Mouse (Mus musculus): ENCODE measurements at regions not wholly inside any gene's neighbourhood (a gene's known extent, or its start where the extent isn't known, plus 50 kb on each side); places are given as distances from the start of the nearest gene placed in this dataset.
"Not testable (repeated sequence)": the region's sequence is repeated elsewhere in the genome, so short reads cannot be mapped to it uniquely, and the experiment has no call there.

DNA sequence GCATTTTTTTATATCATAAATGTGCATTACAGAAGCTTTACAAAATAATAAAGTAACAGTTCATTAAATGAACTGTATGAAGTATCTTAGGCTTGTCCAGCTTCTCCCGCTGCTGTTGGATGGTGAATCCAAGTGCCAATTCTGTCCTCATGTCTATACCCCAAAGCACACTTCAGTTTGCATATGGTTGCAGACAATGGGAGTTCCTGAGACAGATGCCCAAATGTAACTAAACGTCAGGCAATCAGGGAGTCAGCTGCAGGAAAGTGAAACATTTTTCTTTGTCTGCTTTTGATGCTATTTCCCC lies 859.4 kb upstream of the Mms22l start:
- ATAC-seq (ENCODE audit: insufficient number of reproducible peaks, low FRiP score, low TSS enrichment, low read depth), result no peak
- Histone ChIP-seq H3K36me3 (no peaks in the 10 kb centered on the region), H3K4me1 (no peaks in the 10 kb centered on the region), H3K9ac (no peak overlapping the region), H3K4me3 (no peak overlapping the region), H3K4me2 (no peak overlapping the region), H3K27ac (no peak overlapping the region), H3K9me3 (no peaks in the 10 kb centered on the region), H3K27me3 (no peaks in the 10 kb centered on the region)
- 69% methylated on average over 2 of the region's 2 CpGs for WGBS

DNA sequence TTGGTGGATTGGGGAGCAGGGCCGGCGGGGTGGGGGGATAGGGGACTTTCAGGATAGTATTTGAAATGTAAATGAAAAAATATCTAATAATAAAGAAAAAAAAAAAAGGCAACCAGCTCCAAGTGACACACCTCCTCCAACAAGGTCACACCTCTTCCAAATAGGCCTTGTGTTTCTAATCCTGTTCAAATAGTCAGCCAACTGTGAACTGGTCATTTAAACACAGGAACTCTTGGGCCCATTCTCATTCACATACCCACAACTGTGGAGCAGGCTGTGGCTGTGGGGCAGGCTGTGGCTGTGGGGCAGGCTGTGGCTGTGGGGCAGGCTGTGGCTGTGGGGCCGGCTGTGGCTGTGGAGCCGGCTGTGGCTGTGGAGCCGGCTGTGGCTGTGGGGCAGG lies 839.6 kb upstream of the Mms22l start:
- H3K4me3 ChIP-seq; ATAC-seq (ENCODE audit: insufficient number of reproducible peaks, low FRiP score, low TSS enrichment, low read depth); H3K9ac ChIP-seq; H3K27ac ChIP-seq; H3K9me3 ChIP-seq; H3K36me3 ChIP-seq; H3K27me3 ChIP-seq; H3K4me2 ChIP-seq; H3K4me1 ChIP-seq: not testable (repeated sequence)
- 84% methylated on average over 5 of the region's 5 CpGs for WGBS

DNA sequence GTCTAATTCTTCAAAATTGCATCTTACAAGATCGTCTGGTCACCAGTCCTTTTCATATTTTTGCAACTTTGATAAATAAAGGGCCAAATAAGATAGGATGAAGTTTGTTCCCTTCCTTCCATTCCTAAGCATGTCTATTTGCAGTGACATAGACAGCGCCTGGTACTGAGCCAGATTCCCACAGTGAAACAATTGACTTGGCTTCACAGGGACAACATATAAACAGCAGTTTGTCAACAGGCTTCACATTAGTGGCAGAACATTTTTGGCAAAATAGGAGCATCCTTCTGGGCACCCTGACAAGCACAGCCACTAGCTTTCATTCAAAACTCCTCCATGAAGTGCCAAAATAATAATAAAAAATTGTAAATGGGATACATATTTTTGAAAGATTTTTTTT lies 827.4 kb upstream of the Mms22l start:
- WGBS, result 88% methylated on average over 2 of the region's 2 CpGs
- no peak overlapping the region for H3K9ac ChIP-seq
- no peak overlapping the region for H3K27ac ChIP-seq
- H3K4me2 ChIP-seq, result no peak overlapping the region
- H3K27me3 ChIP-seq, result no peaks in the 10 kb centered on the region
- no peak for ATAC-seq (ENCODE audit: insufficient number of reproducible peaks, low FRiP score, low TSS enrichment, low read depth)
- H3K9me3 ChIP-seq, result no peaks in the 10 kb centered on the region
- no peak overlapping the region for H3K4me3 ChIP-seq
- no peaks in the 10 kb centered on the region for H3K4me1 ChIP-seq
- no peaks in the 10 kb centered on the region for H3K36me3 ChIP-seq

DNA sequence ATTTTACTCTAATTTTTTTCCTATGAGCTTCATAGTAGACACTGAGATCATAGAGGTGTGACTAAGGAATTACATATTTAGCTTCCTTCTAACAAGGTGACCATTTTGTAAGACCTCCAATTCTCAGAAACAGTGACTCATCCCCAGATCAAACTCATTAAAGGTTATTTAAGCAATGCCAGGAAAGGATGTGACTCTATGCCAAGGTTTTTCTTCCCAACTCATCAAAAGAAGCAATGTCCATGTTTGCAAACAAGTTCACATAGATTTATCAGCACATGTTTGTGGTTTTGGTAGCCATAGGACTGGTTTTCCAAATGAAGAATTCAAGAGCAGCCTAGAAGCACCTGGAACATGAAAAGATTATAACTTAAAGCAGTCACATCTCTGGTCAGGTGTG lies 792.6 kb upstream of the Mms22l start:
- H3K9ac ChIP-seq, result no peak overlapping the region
- H3K27me3 ChIP-seq, result no peaks in the 10 kb centered on the region
- H3K27ac ChIP-seq, result no peak overlapping the region
- no peak overlapping the region for H3K4me2 ChIP-seq
- no peaks in the 10 kb centered on the region for H3K4me1 ChIP-seq
- no peaks in the 10 kb centered on the region for H3K36me3 ChIP-seq
- no peak overlapping the region for H3K4me3 ChIP-seq
- ATAC-seq (ENCODE audit: insufficient number of reproducible peaks, low FRiP score, low TSS enrichment, low read depth), result no peak
- no peaks in the 10 kb centered on the region for H3K9me3 ChIP-seq

DNA sequence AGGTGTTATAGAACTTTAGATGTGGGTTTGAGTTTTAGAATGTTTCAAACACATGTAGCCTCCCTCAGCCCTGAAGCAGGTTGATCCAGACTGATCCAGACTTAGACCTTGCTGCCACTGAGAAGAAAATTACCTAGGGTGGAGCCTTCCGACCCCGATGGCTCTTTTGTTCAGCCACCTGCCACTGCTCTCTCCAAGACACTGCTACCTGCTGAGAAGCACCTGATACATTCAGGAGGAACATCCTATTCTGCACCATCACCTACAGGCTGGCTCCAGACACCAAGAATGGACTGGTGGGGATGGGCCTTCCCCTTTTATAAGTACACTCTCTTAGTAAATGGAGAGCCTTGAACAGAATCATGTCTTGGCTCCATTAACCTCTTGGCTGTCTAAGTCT lies 785.5 kb upstream of the Mms22l start:
- ATAC-seq (ENCODE audit: insufficient number of reproducible peaks, low FRiP score, low TSS enrichment, low read depth), result no peak
- H3K27ac ChIP-seq, result no peak overlapping the region
- no peaks in the 10 kb centered on the region for H3K36me3 ChIP-seq
- no peaks in the 10 kb centered on the region for H3K4me1 ChIP-seq
- H3K4me3 ChIP-seq, result no peak overlapping the region
- H3K9me3 ChIP-seq, result no peaks in the 10 kb centered on the region
- H3K9ac ChIP-seq, result no peak overlapping the region
- WGBS, result 84% methylated on average over 2 of the region's 2 CpGs
- no peaks in the 10 kb centered on the region for H3K27me3 ChIP-seq
- H3K4me2 ChIP-seq, result no peak overlapping the region

DNA sequence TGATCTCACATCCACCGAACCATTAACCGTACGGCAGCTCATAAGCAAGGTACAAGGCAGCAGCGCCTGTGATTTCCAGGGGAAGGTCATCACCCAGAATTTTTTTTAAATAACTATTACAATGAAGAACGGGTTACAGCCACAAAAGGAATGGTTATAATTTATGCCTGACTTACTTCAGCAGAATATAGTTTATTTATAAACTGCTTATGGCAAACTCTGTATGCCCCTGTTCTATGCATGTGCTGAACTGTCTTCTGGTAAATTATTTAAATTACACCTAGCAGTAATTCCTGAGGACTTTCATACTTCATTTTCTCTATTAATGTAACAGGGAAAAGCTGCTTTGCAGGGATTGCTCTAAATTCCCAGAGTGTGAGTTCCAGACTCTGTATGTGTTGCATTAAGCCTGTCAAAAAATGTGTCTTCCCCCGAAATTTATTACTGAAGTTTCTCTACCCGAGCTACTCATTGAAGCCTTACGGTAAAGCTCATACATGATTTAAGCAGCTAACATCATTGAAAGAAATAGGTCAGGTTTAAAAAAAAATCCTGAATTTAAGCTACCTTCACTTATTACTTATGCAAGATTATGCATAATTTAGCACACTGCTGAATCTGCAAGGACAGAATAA lies 782.4 kb upstream of the Mms22l start:
- no peaks in the 10 kb centered on the region for H3K27me3 ChIP-seq
- ATAC-seq (ENCODE audit: insufficient number of reproducible peaks, low FRiP score, low TSS enrichment, low read depth), result no peak
- 55% methylated on average over 8 of the region's 8 CpGs for WGBS
- H3K4me3 ChIP-seq, result no peak overlapping the region
- no peak overlapping the region for H3K27ac ChIP-seq
- no peaks in the 10 kb centered on the region for H3K4me1 ChIP-seq
- H3K9me3 ChIP-seq, result no peaks in the 10 kb centered on the region
- H3K9ac ChIP-seq, result no peak overlapping the region
- no peak overlapping the region for H3K4me2 ChIP-seq
- H3K36me3 ChIP-seq, result no peaks in the 10 kb centered on the region

- no peak overlapping the region for H3K4me2 ChIP-seq
- WGBS, result 60% methylated on average over 2 of the region's 2 CpGs
- no peak overlapping the region for H3K9ac ChIP-seq
- H3K4me1 ChIP-seq, result no peaks in the 10 kb centered on the region
- H3K36me3 ChIP-seq, result no peaks in the 10 kb centered on the region
- no peaks in the 10 kb centered on the region for H3K9me3 ChIP-seq
- no peak overlapping the region for H3K27ac ChIP-seq
- ATAC-seq (ENCODE audit: insufficient number of reproducible peaks, low FRiP score, low TSS enrichment, low read depth), result no peak
- no peak overlapping the region for H3K4me3 ChIP-seq
- H3K27me3 ChIP-seq, result no peaks in the 10 kb centered on the region
Observed at GRCm38 (mm10) chr4:23727846-23728245, 768.4 kb upstream of the Mms22l start.

DNA sequence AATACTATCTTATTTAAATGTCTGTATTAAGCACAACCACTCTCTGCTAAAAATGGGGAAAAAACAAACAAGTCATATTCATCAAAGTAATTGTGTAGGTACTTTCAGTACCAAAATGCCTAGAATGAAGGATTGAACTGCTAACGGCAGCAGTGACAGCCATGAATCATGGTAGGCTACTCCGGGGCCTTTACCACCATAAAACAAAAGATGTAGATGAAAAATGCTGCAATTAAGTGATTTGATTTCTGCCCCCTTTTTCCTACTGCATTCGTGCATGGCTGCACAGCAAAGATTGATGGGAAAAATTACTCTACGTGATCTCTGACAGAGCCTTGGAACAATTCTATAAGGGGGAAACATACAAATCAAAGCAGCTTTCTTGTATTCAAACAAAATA lies 763.8 kb upstream of the Mms22l start:
- Histone ChIP-seq H3K9me3 (no peaks in the 10 kb centered on the region), H3K4me3 (no peak overlapping the region), H3K4me2 (no peak overlapping the region), H3K9ac (no peak overlapping the region), H3K4me1 (no peaks in the 10 kb centered on the region), H3K36me3 (no peaks in the 10 kb centered on the region), H3K27me3 (no peaks in the 10 kb centered on the region), H3K27ac (no peak overlapping the region)
- ATAC-seq (ENCODE audit: insufficient number of reproducible peaks, low FRiP score, low TSS enrichment, low read depth), result no peak
- WGBS, result 64% methylated on average over 4 of the region's 4 CpGs

GRCm38 (mm10) chr4:23744079-23744478 lies 752.2 kb upstream of the Mms22l start:
- ATAC-seq (ENCODE audit: insufficient number of reproducible peaks, low FRiP score, low TSS enrichment, low read depth), result no peak
- H3K36me3 ChIP-seq, result no peaks in the 10 kb centered on the region
- H3K4me2 ChIP-seq, result no peak overlapping the region
- no peak overlapping the region for H3K27ac ChIP-seq
- 85% methylated on average over 7 of the region's 7 CpGs for WGBS
- no peak overlapping the region for H3K4me3 ChIP-seq
- H3K9me3 ChIP-seq, result no peaks in the 10 kb centered on the region
- no peaks in the 10 kb centered on the region for H3K27me3 ChIP-seq
- H3K4me1 ChIP-seq, result no peaks in the 10 kb centered on the region
- no peak overlapping the region for H3K9ac ChIP-seq

GRCm38 (mm10) chr4:23758005-23758404 lies 738.2 kb upstream of the Mms22l start:
- no peak for ATAC-seq (ENCODE audit: insufficient number of reproducible peaks, low FRiP score, low TSS enrichment, low read depth)
- no peaks in the 10 kb centered on the region for H3K9me3 ChIP-seq
- no peaks in the 10 kb centered on the region for H3K4me1 ChIP-seq
- no peaks in the 10 kb centered on the region for H3K27me3 ChIP-seq
- no peak overlapping the region for H3K4me2 ChIP-seq
- H3K27ac ChIP-seq, result no peak overlapping the region
- H3K9ac ChIP-seq, result no peak overlapping the region
- no peaks in the 10 kb centered on the region for H3K36me3 ChIP-seq
- H3K4me3 ChIP-seq, result no peak overlapping the region

GRCm38 (mm10) chr4:23787417-23788204 lies 708.6 kb upstream of the Mms22l start:
- no peak for ATAC-seq (ENCODE audit: insufficient number of reproducible peaks, low FRiP score, low TSS enrichment, low read depth)
- H3K27ac ChIP-seq, result no peak overlapping the region
- no peaks in the 10 kb centered on the region for H3K36me3 ChIP-seq
- H3K9ac ChIP-seq, result no peak overlapping the region
- no peak overlapping the region for H3K4me3 ChIP-seq
- H3K4me1 ChIP-seq, result no peaks in the 10 kb centered on the region
- H3K4me2 ChIP-seq, result no peak overlapping the region
- 78% methylated on average over 4 of the region's 4 CpGs for WGBS
- no peaks in the 10 kb centered on the region for H3K9me3 ChIP-seq
- H3K27me3 ChIP-seq, result no peaks in the 10 kb centered on the region

DNA sequence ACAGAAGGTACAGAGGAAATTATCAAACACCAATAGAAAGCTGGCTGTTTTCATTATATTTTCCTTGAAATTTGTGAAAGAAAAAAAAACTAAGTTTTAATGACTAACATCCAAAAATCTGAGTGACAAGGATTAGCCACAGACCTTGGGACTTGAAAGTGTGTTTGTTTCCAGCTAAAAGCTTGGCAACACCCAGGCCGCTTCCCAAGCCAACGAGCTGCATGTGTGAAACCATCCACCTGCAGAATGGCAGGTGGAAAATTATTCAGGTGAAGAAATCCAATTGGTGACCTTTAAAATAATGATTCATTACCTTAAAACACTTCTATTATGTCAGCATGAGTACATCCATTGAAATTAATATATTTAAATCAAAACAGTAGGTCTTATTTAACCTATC lies 672.7 kb upstream of the Mms22l start:
- H3K9ac ChIP-seq, result no peak overlapping the region
- H3K27me3 ChIP-seq, result no peaks in the 10 kb centered on the region
- H3K4me3 ChIP-seq, result no peak overlapping the region
- H3K9me3 ChIP-seq, result no peaks in the 10 kb centered on the region
- WGBS, result 60% methylated on average over 2 of the region's 2 CpGs
- no peaks in the 10 kb centered on the region for H3K4me1 ChIP-seq
- H3K4me2 ChIP-seq, result no peak overlapping the region
- H3K36me3 ChIP-seq, result no peaks in the 10 kb centered on the region
- H3K27ac ChIP-seq, result no peak overlapping the region
- ATAC-seq (ENCODE audit: insufficient number of reproducible peaks, low FRiP score, low TSS enrichment, low read depth), result no peak

DNA sequence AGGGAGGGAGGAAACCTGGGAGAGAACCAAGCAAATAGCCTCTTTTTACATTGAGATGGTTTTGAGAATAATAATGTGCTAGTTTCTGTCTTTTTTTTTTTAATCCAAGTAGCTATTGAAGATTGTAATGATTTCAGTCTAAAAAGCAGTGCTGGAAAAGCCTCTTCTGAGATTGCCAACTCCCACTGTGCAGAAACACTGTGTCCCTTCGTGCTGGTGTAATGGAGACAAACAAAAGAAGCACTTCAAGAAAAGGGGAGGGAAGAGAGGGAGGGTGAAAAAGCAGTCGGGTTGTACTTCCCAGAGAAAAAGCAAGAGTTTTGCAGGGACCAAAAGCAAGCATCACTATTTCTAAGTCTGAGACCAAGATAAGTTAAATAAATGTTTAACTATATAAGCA lies 669.4 kb upstream of the Mms22l start:
- no peak for ATAC-seq (ENCODE audit: insufficient number of reproducible peaks, low FRiP score, low TSS enrichment, low read depth)
- H3K9me3 ChIP-seq, result no peaks in the 10 kb centered on the region
- no peak overlapping the region for H3K4me2 ChIP-seq
- no peak overlapping the region for H3K9ac ChIP-seq
- H3K4me3 ChIP-seq, result no peak overlapping the region
- no peak overlapping the region for H3K27ac ChIP-seq
- WGBS, result 6% methylated on average over 2 of the region's 2 CpGs
- H3K27me3 ChIP-seq, result no peaks in the 10 kb centered on the region
- H3K36me3 ChIP-seq, result no peaks in the 10 kb centered on the region
- H3K4me1 ChIP-seq, result no peaks in the 10 kb centered on the region
